ENCODE assay signal across 8 mouse cellular contexts in genomic region chr3:142881872-142882623, GRCm38 (mm10). TPM values are rescaled to one million over a fixed set of nuclear protein-coding genes. Genes with fewer than 3 reads are reported as not detected.
DNase-seq lines count a peak whose midpoint lies in the region; ATAC-seq lines count a peak whose summit lies in the region.

Gene Pkn2, minus strand, starts transcription at chr3:142882004.

- H3K27ac ChIP-seq in heart, embryonic 10.5 days: peak within 1 kb of the TSS; percentile 99
- peak within 1 kb of the TSS; percentile 97 for H3K27ac ChIP-seq in kidney, embryonic 15.5 days

- H3K9me3 ChIP-seq in heart, embryonic 10.5 days: no peaks in the 10 kb centered on the region
- H3K9me3 ChIP-seq in kidney, embryonic 15.5 days (replicated peaks): no peaks in the 10 kb centered on the region

- no peaks in the 10 kb centered on the region for H3K4me1 ChIP-seq in heart, embryonic 10.5 days
- peaks cover 10% of the 10 kb centered on the region; the same call in 1 of the 2 replicates for H3K4me1 ChIP-seq in kidney, embryonic 15.5 days

- H3K27me3 ChIP-seq in heart, embryonic 10.5 days (ENCODE audit: insufficient read depth, poor library complexity, severe bottlenecking): no peaks in the 10 kb centered on the region
- no peaks in the 10 kb centered on the region for H3K27me3 ChIP-seq in kidney, embryonic 15.5 days

- peak; percentile 81 for ATAC-seq in erythroblast, adult 5-6 weeks (replicated peaks; ENCODE audit: low FRiP score, poor library complexity, severe bottlenecking)
- peak; percentile 99 for ATAC-seq in kidney, embryonic 15.5 days (replicated peaks; ENCODE audit: low FRiP score)
- peak; percentile 94 for ATAC-seq in monocyte, adult 5-6 weeks (replicated peaks; ENCODE audit: insufficient number of reproducible peaks, low FRiP score, low TSS enrichment, poor library complexity, severe bottlenecking)

- peak; percentile 99 to 100 for DNase-seq in B cell, adult 2 months
- DNase-seq in brain, adult 2 months (ENCODE audit: low read depth, low spot score): peak; percentile 98
- peak; percentile 99 for DNase-seq in heart, embryonic 10.5 days (ENCODE audit: low spot score)
- peak; percentile 100 for DNase-seq in liver
- peak; percentile 99 for DNase-seq in spleen, postnatal 4 days (ENCODE audit: low spot score in 2 of 2)

- WGBS in heart, embryonic 10.5 days: under 1% methylated on average over 78 of the region's 84 CpGs
- under 1% methylated on average over 65 of the region's 84 CpGs for WGBS in kidney, embryonic 15.5 days

- H3K4me3 ChIP-seq in heart, embryonic 10.5 days: peak within 1 kb of the TSS; percentile 100
- H3K4me3 ChIP-seq in kidney, embryonic 15.5 days (replicated peaks): peak within 1 kb of the TSS; percentile 100

- H3K36me3 ChIP-seq in heart, embryonic 10.5 days: no peaks in the 10 kb centered on the region
- H3K36me3 ChIP-seq in kidney, embryonic 15.5 days: no peaks in the 10 kb centered on the region

- H3K9ac ChIP-seq in kidney, embryonic 15.5 days: peak within 1 kb of the TSS; percentile 93

- peak within 1 kb of the TSS; percentile 64 for H3K4me2 ChIP-seq in kidney, embryonic 15.5 days

RNA-seq across cellular contexts. Expression of gene Pkn2, which starts in this region (rescaled TPM):
- total RNA-seq in erythroblast, adult 5-6 weeks (2015; ENCODE audit: low replicate concordance): 246 and 281 TPM in 2 replicates
- 419 and 495 TPM in 2 replicates for total RNA-seq in erythroblast, adult 5-6 weeks (2017; ENCODE audit: low replicate concordance)
- polyA plus RNA-seq in heart, embryonic 10.5 days (2016; fragmentation: Nextera tagmentation; extraction: Ambion mirVana): 42.4 and 52.3 TPM in 2 replicates
- polyA plus RNA-seq in kidney, embryonic 15.5 days (2015; fragmentation: Nextera tagmentation; extraction: Ambion mirVana): 46.1 and 51.8 TPM in 2 replicates
- total RNA-seq in monocyte, adult 5-6 weeks (2017): 89.2 to 104 TPM (median 91.7 TPM) in 3 replicates

Comparison
In these comparisons a context has a peak if more than half of its experiments do, and no peak if none do; other contexts are left out.
1. Peak in every context shown above with its lines: DNase-seq, ATAC-seq, H3K4me3 ChIP-seq and H3K27ac ChIP-seq.